Mouse (Mus musculus) gastrocnemius, postnatal 14 days (tissue): ENCODE measurements around the gene Slc22a18. TPM values are rescaled to one million over a fixed set of nuclear protein-coding genes. Genes with fewer than 3 reads are reported as not detected.
"Not testable (repeated sequence)": the region's sequence is repeated elsewhere in the genome, so short reads cannot be mapped to it uniquely, and the experiment has no call there.

Experiments used
- DNase-seq: peaks from one replicate; pipeline ENCODE4 v3.0.0; 2021; ENCODE audit warnings: mixed read lengths
- intact Hi-C: fragments of 180-260 bp; cut with DNase I; formaldehyde crosslinking; loops from one replicate; pipeline ENCODE4 v1.15.1; 2025; ENCODE audit warnings: low total_unique reads
- total RNA-seq, 2 experiments: library from RNA; stranded (reverse); gene quantifications; 2 replicates each; pipeline ENCODE4 v1.2.3; 2021

Gene Slc22a18
- total RNA-seq, 2 experiments from 2014 or later, result 0.31 to 0.35 TPM

GRCm38 (mm10) chr7:143538229-143538628 lies 64.7 kb downstream of the Slc22a18 start:
- DNase-seq, intact Hi-C loops: not testable (repeated sequence)

GRCm38 (mm10) chr7:143538671-143539070 lies 65.1 kb downstream of the Slc22a18 start:
- intact Hi-C loops, result no loop called here

GRCm38 (mm10) chr7:143544368-143544767 lies 70.8 kb downstream of the Slc22a18 start:
- no peak for DNase-seq
- intact Hi-C loops, result no loop called here

More at GRCm38 (mm10) chr7:143538671-143539070, 65.1 kb downstream of the Slc22a18 start:
- no peak for DNase-seq

GRCm38 (mm10) chr7:143546554-143546953 lies 73.0 kb downstream of the Slc22a18 start:
- intact Hi-C loops, result no loop called here
- no peak for DNase-seq

- DNase-seq, result no peak
- intact Hi-C loops, result no loop called here
These were observed 74.9 kb downstream of the Slc22a18 start for GRCm38 (mm10) chr7:143548231-143548961.

Other genes starting within 250 kb of the Slc22a18 start
- gene Cdkn1c, start 12.7 kb upstream of the Slc22a18 start, total RNA-seq, result 100 to 1,000 TPM; 565 to 617 TPM
- gene Phlda2, start 29.4 kb downstream of the Slc22a18 start, total RNA-seq, result not detected
- gene Nap1l4, start 75.4 kb downstream of the Slc22a18 start, total RNA-seq, result 100 to 1,000 TPM; 158 to 159 TPM
- gene Cars, start 126.4 kb downstream of the Slc22a18 start, total RNA-seq, result 10 to 100 TPM; 35.9 to 39.4 TPM
- under 1 TPM; 0.31 to 0.44 TPM for gene Tnfrsf26, start 155.0 kb downstream of the Slc22a18 start, total RNA-seq
- gene Tnfrsf22, start 175.9 kb downstream of the Slc22a18 start, total RNA-seq, result 1 to 10 TPM; 1.5 to 3.0 TPM
- gene Tnfrsf23, start 212.1 kb downstream of the Slc22a18 start, total RNA-seq, result 1 to 10 TPM; 3.2 to 4.0 TPM